Mouse (Mus musculus) layer of hippocampus, adult 8-10 months (tissue): ENCODE data around the gene Mss51. TPM values are rescaled to one million over a fixed set of nuclear protein-coding genes. Genes with fewer than 3 reads are reported as not detected.

ENCODE experiments used
- DNase-seq, 2 experiments: peaks; one replicate each; pipeline ENCODE4 v3.0.0; 2022; ENCODE audit warnings: low spot score in 2 of 2
- total RNA-seq, 4 experiments: library from RNA; stranded (reverse); gene quantifications; 2 replicates each; pipeline ENCODE4 v1.2.4; 2022

Mss51 gene
- total RNA-seq = 1 to 10 TPM in 1 of 4 experiments, under 1 TPM in 3; 0.71 to 1.3 (median 0.96) TPM

- DNase-seq = no peak
These were observed at the start of gene Mss51 for GRCm38 (mm10) chr14:20496603-20497002. Gene Mss51, minus strand, starts transcription at chr14:20496901.

GRCm38 (mm10) chr14:20546415-20546814 lies 49.7 kb upstream of the Mss51 start, which contains the start of gene Ppp3cb:
Gene Ppp3cb, minus strand, starts transcription at chr14:20546573.
- DNase-seq = peak; percentile 57 to 69

- DNase-seq = peak; percentile 57 to 76
These were observed 49.0 kb upstream of the Mss51 start for GRCm38 (mm10) chr14:20545529-20546331.

- DNase-seq = no peak
These were observed 48.0 kb upstream of the Mss51 start for GRCm38 (mm10) chr14:20544467-20545411.

- DNase-seq = no peak
These were observed 32.9 kb upstream of the Mss51 start for GRCm38 (mm10) chr14:20529643-20530042.

- no peak for DNase-seq
These were observed 23.5 kb upstream of the Mss51 start for GRCm38 (mm10) chr14:20520179-20520578.

GRCm38 (mm10) chr14:20508424-20508823 lies 11.7 kb upstream of the Mss51 start:
- DNase-seq = no peak

- DNase-seq = no peak
These were observed 6.3 kb upstream of the Mss51 start for GRCm38 (mm10) chr14:20502966-20503365.

- DNase-seq = no peak
These were observed 3.3 kb upstream of the Mss51 start for GRCm38 (mm10) chr14:20499982-20500381.

- no peak for DNase-seq
These were observed 10.7 kb downstream of the Mss51 start for GRCm38 (mm10) chr14:20486031-20486430.

GRCm38 (mm10) chr14:20482051-20482751 lies 14.5 kb downstream of the Mss51 start:
- no peak for DNase-seq

- no peak for DNase-seq
These were observed 15.5 kb downstream of the Mss51 start for GRCm38 (mm10) chr14:20481211-20481610.

GRCm38 (mm10) chr14:20480195-20480579 lies 16.5 kb downstream of the Mss51 start:
- no peak for DNase-seq

GRCm38 (mm10) chr14:20479291-20480194 lies 17.2 kb downstream of the Mss51 start, which contains the start of gene Anxa7:
Gene Anxa7, minus strand, starts transcription at chr14:20480133.
- peak; percentile 65 to 75 for DNase-seq

GRCm38 (mm10) chr14:20478801-20479200 lies 17.9 kb downstream of the Mss51 start:
- DNase-seq = no peak

- DNase-seq = no peak
These were observed 18.3 kb downstream of the Mss51 start for GRCm38 (mm10) chr14:20478385-20478784.

GRCm38 (mm10) chr14:20477261-20478025 lies 19.3 kb downstream of the Mss51 start:
- no peak for DNase-seq

GRCm38 (mm10) chr14:20460216-20460615 lies 36.5 kb downstream of the Mss51 start:
- peak in 1 of 2 experiments; percentile 25 for DNase-seq

- DNase-seq = no peak
These were observed 38.3 kb downstream of the Mss51 start for GRCm38 (mm10) chr14:20458378-20458777.
